Mouse (Mus musculus) cerebellum, postnatal 36 days (tissue): ENCODE measurements at regions not wholly inside any gene's neighbourhood (a gene's known extent, or its start where the extent isn't known, plus 50 kb on each side); places are given as distances from the start of the nearest gene placed in this dataset.

Experiments used
- DNase-seq, 2 experiments: peaks; one replicate each; pipeline ENCODE4 v3.0.0; 2021 to 2022; ENCODE audit warnings: mixed read lengths in 2 of 2

- no peak for DNase-seq
Measured at GRCm38 (mm10) chr13:119143351-119143750, 285.1 kb upstream of the Paip1 start.

GRCm38 (mm10) chr13:119145713-119146112 lies 282.7 kb upstream of the Paip1 start:
- no peak for DNase-seq

- no peak for DNase-seq
Measured at GRCm38 (mm10) chr13:119147701-119148100, 280.7 kb upstream of the Paip1 start.

GRCm38 (mm10) chr13:119149141-119149540 lies 279.3 kb upstream of the Paip1 start:
- no peak for DNase-seq

GRCm38 (mm10) chr13:119150847-119151548 lies 277.4 kb upstream of the Paip1 start:
- DNase-seq, result no peak

- DNase-seq, result no peak
Measured at GRCm38 (mm10) chr13:119177753-119178152, 250.6 kb upstream of the Paip1 start.

- no peak for DNase-seq
Measured at GRCm38 (mm10) chr13:119178212-119178611, 250.2 kb upstream of the Paip1 start.

- DNase-seq, result no peak
Measured at GRCm38 (mm10) chr13:119179157-119179920, 249.1 kb upstream of the Paip1 start.

GRCm38 (mm10) chr13:119184322-119184877 lies 244.0 kb upstream of the Paip1 start:
- DNase-seq, result no peak

- DNase-seq, result no peak
Measured at GRCm38 (mm10) chr13:119185567-119186143, 242.7 kb upstream of the Paip1 start.

GRCm38 (mm10) chr13:119231556-119231955 lies 196.8 kb upstream of the Paip1 start:
- DNase-seq, result no peak

GRCm38 (mm10) chr13:119232100-119233029 lies 196.0 kb upstream of the Paip1 start:
- DNase-seq, result no peak

GRCm38 (mm10) chr13:119233030-119233385 lies 195.4 kb upstream of the Paip1 start:
- no peak for DNase-seq

GRCm38 (mm10) chr13:119233869-119234268 lies 194.5 kb upstream of the Paip1 start:
- DNase-seq, result no peak

- DNase-seq, result no peak
Measured at GRCm38 (mm10) chr13:119242358-119242757, 186.0 kb upstream of the Paip1 start.

- DNase-seq, result no peak
Measured at GRCm38 (mm10) chr13:119247101-119247500, 181.3 kb upstream of the Paip1 start.

- no peak for DNase-seq
Measured at GRCm38 (mm10) chr13:119252006-119252405, 176.4 kb upstream of the Paip1 start.

- no peak for DNase-seq
Measured at GRCm38 (mm10) chr13:119256350-119256749, 172.1 kb upstream of the Paip1 start.

- DNase-seq, result no peak
Measured at GRCm38 (mm10) chr13:119258515-119258914, 169.9 kb upstream of the Paip1 start.

GRCm38 (mm10) chr13:119263561-119263960 lies 164.8 kb upstream of the Paip1 start:
- DNase-seq, result no peak

- no peak for DNase-seq
Measured at GRCm38 (mm10) chr13:119267608-119268300, 160.6 kb upstream of the Paip1 start.

- no peak for DNase-seq
Measured at GRCm38 (mm10) chr13:119268301-119268675, 160.1 kb upstream of the Paip1 start.
